Mouse (Mus musculus) forebrain, embryonic 10.5 days (tissue): ENCODE data around the gene Col15a1. TPM values are rescaled to one million over a fixed set of nuclear protein-coding genes. Genes with fewer than 3 reads are reported as not detected.
A peak's percentile ranks its signal among the peaks of the same experiment; 100 is the strongest.

Experiments
- DNase-seq: peaks from one replicate; pipeline ENCODE4 v3.0.0-alpha.2; 2017; ENCODE audit warnings: low spot score; ENCODE audit errors: extremely low spot score
- H3K27ac ChIP-seq: fragments of 300-500 bp; sonication (generic); 2 replicates; pipeline ENCODE4 v1.5.1; 2016; ENCODE audit warnings: mild to moderate bottlenecking
- H3K27me3 ChIP-seq: fragments of 300-500 bp; sonication (generic); 2 replicates; pipeline ENCODE4 v1.6.1; 2016; ENCODE audit warnings: mild to moderate bottlenecking; ENCODE audit not compliant: poor library complexity, severe bottlenecking
- H3K36me3 ChIP-seq: fragments of 300-500 bp; sonication (generic); replicated peaks from 2 replicates; pipeline ENCODE4 v1.6.1; 2016; ENCODE audit warnings: mild to moderate bottlenecking, moderate library complexity
- H3K4me1 ChIP-seq: fragments of 300-500 bp; sonication (generic); 2 replicates; pipeline ENCODE4 v1.6.1; 2016
- H3K4me3 ChIP-seq: fragments of 300-500 bp; sonication (generic); 2 replicates; pipeline ENCODE4 v1.5.1; 2016; ENCODE audit warnings: mild to moderate bottlenecking, moderate library complexity
- H3K9me3 ChIP-seq: fragments of 300-500 bp; sonication (generic); 2 replicates; pipeline ENCODE4 v1.6.1; 2016; ENCODE audit warnings: mild to moderate bottlenecking, moderate library complexity
- WGBS: fragments of 180-500 bp; shearing (Covaris S2); methylation state at CpG from one replicate; pipeline ENCODE4 v1.1.7; 2016; 5-methylcytosine and 5-hydroxymethylcytosine counted together
- polyA plus RNA-seq: library from polyadenylated mRNA; unstranded; fragments of >200 nt; fragmentation: Nextera tagmentation; extraction: Ambion mirVana; gene quantifications from 2 replicates; pipeline ENCODE4 v1.2.1, GENCODE M21; 2016

Gene Col15a1
- polyA plus RNA-seq, 1 experiment from 2014 or later: 4.5 TPM

DNA sequence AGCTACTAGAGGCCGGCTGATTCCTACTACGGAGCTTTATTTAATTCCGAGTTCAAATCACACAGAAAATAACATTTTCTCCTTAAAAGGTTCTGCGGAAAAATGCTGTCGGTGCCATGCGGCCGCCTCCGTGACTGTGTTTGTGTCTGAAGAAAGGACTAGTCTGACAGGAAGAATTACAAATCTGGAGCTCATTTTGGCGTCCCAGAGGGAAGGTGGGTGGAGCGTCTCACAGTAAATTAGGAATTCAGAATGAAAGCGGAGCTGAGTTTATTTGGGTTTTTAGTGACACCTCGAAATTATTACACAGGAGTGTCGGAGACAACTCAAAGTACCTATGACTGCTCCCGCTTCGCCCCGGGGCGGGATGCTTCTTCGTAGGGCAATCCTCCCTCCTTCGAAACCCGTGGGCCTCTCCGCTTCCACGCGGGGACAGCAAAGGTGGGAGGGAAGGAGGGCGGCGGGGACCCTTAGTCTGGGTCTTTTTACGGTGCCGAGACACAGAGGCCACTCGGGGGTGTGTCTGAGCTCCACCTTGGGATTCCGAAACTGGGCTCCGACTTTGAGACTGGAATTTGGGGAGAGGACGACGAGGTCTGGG lies 144.2 kb downstream of the Col15a1 start:
- no peaks in the 10 kb centered on the region for H3K9me3 ChIP-seq
- peaks cover 50% of the 10 kb centered on the region for H3K4me1 ChIP-seq
- under 1% methylated on average over 32 of the region's 32 CpGs for WGBS
- peak; percentile 64 for DNase-seq
- H3K27ac ChIP-seq: peak overlapping the region; percentile 99
- peak overlapping the region; percentile 97 for H3K4me3 ChIP-seq
- H3K36me3 ChIP-seq: no peaks in the 10 kb centered on the region
- H3K27me3 ChIP-seq: peaks cover 18% of the 10 kb centered on the region

DNA sequence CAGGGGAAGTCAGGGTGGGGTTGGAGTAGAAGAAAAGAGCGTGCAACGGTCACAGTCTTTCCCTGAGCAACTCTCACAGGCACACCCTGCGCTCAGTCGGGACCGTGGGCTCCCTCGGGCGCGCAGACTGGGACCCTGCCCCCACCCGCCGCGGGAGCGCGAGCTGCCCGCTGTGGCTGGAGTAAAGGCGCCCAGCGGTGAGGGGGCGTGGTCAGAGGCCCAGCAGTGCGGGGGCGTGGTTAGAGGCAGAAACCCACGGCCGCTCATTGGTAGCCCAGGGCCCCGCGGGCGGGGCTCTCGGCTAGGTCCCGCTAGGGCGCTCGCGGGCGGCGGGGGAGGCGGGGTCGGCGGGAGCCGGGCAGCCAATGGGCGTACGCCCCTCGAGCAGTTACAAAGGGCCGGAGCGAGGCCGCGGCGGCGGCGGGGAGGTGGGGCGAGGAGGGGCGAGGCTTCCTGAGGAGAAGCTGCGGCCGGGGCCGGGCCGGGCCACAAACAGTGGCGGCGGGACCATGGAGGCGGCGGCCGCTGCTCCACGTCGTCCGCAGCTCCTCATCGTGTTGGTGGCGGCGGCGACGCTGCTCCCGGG lies 144.9 kb downstream of the Col15a1 start, which contains the start of gene Tgfbr1:
Gene Tgfbr1 (plus strand): TSS at position 420 of the 586 bp plus-strand sequence.
- Histone ChIP-seq H3K27me3 (peaks cover 18% of the 10 kb centered on the region), H3K4me3 (peak within 1 kb of the TSS; percentile 97), H3K36me3 (no peaks in the 10 kb centered on the region), H3K27ac (peak within 1 kb of the TSS; percentile 99), H3K9me3 (no peaks in the 10 kb centered on the region), H3K4me1 (peaks cover 50% of the 10 kb centered on the region)
- peak; percentile 97 for DNase-seq
- WGBS: under 1% methylated on average over 60 of the region's 65 CpGs

- WGBS: under 1% methylated on average over 70 of the region's 73 CpGs
- Histone ChIP-seq H3K27ac (peak overlapping the region; percentile 99), H3K27me3 (peaks cover 18% of the 10 kb centered on the region), H3K36me3 (no peaks in the 10 kb centered on the region), H3K4me3 (peak overlapping the region; percentile 97), H3K4me1 (peaks cover 50% of the 10 kb centered on the region), H3K9me3 (no peaks in the 10 kb centered on the region)
- DNase-seq: no peak
These were observed 145.6 kb downstream of the Col15a1 start for GRCm38 (mm10) chr4:47353416-47354111.

DNA sequence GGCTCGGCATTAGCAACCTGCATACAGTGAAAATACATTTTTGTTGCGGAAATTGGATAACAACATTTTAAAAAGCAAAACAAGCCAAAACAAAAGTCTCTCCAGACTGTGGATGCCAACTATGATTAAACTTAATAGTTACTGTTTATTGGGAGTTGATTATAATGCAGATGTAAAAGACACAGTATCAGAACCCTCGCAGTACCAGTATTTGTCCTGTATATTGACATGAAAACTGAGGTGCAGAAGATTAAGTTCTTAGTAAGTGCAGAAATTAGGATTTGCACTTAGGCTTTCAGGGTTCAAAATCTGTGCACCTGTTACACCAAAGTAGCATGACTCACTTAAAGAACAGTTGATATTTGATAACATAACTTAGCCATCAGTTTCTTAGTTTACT lies 146.3 kb downstream of the Col15a1 start:
- no peak overlapping the region for H3K27ac ChIP-seq

GRCm38 (mm10) chr4:47362662-47363061 lies 154.7 kb downstream of the Col15a1 start:
- Histone ChIP-seq H3K27ac (no peak overlapping the region), H3K4me1 (peaks cover 7% of the 10 kb centered on the region; the same call in 1 of the 2 replicates), H3K36me3 (peaks cover under 1% of the 10 kb centered on the region; the same call in 1 of the 2 replicates), H3K27me3 (no peaks in the 10 kb centered on the region), H3K9me3 (peaks cover 4% of the 10 kb centered on the region; the same call in 1 of the 2 replicates), H3K4me3 (no peak overlapping the region)
- WGBS: 94% methylated on average over 2 of the region's 2 CpGs
- no peak for DNase-seq

More for the DNA sequence above, 146.3 kb downstream of the Col15a1 start:
- peaks cover 52% of the 10 kb centered on the region for H3K4me1 ChIP-seq
- 44% methylated on average over 3 of the region's 3 CpGs for WGBS
- no peaks in the 10 kb centered on the region for H3K9me3 ChIP-seq
- H3K4me3 ChIP-seq: peak overlapping the region; percentile 97
- no peaks in the 10 kb centered on the region for H3K36me3 ChIP-seq
- H3K27me3 ChIP-seq: peaks cover 18% of the 10 kb centered on the region
- DNase-seq: no peak

Other genes starting within 250 kb of the Col15a1 start
- 0.06 and 0.09 TPM in 2 replicates for gene Gabbr2, start 216.3 kb upstream of the Col15a1 start, polyA plus RNA-seq
- 4.1 and 4.5 TPM in 2 replicates for gene Anks6, start 150.7 kb upstream of the Col15a1 start, polyA plus RNA-seq
- gene Galnt12, start 116.3 kb upstream of the Col15a1 start, polyA plus RNA-seq: 15.8 and 17.6 TPM in 2 replicates
- gene Tgfbr1, start 145.1 kb downstream of the Col15a1 start, polyA plus RNA-seq: 87.0 and 94.6 TPM in 2 replicates